Mouse (Mus musculus) ES-E14 (cell line): Measurements from ENCODE around the gene Lmtk3.

Experiments
- MAFK ChIP-seq: IDR thresholded peaks from 2 replicates; pipeline ENCODE4 v1.6.1; 2014; ENCODE audit warnings: mild to moderate bottlenecking, low read depth, low read length, inconsistent platforms; ENCODE audit not compliant: insufficient read depth
- ZNF384 ChIP-seq: IDR thresholded peaks from 2 replicates; pipeline ENCODE4 v1.6.1; 2012; ENCODE audit warnings: low read depth, low read length, inconsistent platforms

- TF ChIP-seq ZNF384 (no peak), MAFK (no peak)
These were observed 36.1 kb upstream of the Lmtk3 start for GRCm38 (mm10) chr7:45747450-45747849.
